Mouse (Mus musculus): Measurements from ENCODE around the gene Prdx5. TPM values are rescaled to one million over a fixed set of nuclear protein-coding genes. Genes with fewer than 3 reads are reported as not detected.

Gene Prdx5
- 190 and 217 TPM in 2 replicates for polyA plus RNA-seq (2012)

- no peak for TF ChIP-seq GATA1 (IDR thresholded peaks at IDR 0.05; ENCODE audit: low read length)
Observed at GRCm38 (mm10) chr19:6909507-6910289, at the start of gene Prdx5, which contains the start of gene Trmt112. Prdx5 (minus strand) TSS chr19:6910106. Trmt112 (plus strand) TSS chr19:6909698.

GRCm38 (mm10) chr19:6956461-6956860, 46.6 kb upstream of the Prdx5 start:
- TF ChIP-seq GATA1 (IDR thresholded peaks at IDR 0.05; ENCODE audit: low read length), result no peak

DNA sequence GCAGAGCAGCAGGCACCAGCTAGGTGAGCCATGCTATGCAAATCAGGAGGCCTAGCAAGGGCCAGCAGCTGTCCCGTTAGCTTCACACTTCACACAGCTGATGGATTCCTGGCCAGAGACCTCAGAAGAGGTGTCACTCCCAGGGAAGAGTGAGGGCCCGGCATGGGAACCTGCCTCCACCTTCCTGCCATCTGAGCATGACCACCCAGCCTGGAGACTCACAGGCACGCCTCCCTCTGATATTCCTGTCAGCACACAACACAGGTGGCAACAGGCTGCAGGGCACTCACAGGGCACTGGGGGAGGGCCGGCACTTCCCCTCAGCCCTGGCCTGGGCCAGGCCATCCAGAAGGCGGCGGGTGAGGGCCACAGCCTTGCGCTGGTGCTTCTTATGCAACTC, 45.5 kb upstream of the Prdx5 start:
- TF ChIP-seq GATA1 (IDR thresholded peaks at IDR 0.05; ENCODE audit: low read length), result no peak

DNA sequence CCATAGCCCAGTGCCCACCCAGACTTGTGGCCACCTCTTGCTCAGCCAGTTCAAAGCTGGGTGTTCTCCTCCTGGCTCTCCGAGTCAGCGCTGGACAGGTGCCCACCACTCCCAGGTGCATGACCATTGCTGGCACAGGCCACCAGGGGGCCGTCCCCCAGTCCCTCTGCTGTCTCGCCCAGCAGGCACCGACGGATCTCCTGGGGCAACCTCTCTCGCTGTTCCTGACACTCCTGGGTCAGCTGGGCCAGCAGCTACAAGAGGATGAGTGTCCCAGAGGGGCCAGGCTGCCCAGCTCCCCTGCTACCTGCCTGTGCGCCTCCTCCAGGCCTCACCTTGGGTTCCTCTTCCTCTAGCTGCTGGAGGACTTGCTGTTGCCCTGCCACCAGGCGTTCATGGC, 44.1 kb upstream of the Prdx5 start:
- no peak for TF ChIP-seq GATA1 (IDR thresholded peaks at IDR 0.05; ENCODE audit: low read length)

DNA sequence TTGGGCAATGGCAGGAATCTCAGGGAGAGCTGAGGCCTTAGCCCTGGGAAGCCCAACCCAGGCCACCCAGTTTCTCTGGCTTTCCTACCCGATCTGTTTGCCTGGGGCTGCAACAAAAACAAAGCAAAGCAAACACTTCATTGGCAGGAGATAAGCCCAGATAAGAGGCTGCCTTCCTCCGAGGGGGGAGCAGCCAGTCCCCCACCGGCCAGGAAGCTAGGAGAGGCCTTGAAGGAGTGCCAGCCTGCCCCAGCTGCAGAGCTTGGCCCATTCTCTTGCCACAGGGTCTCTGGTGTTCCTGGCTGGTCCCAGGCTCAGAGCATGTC, 42.8 kb upstream of the Prdx5 start:
- no peak for TF ChIP-seq GATA1 (IDR thresholded peaks at IDR 0.05; ENCODE audit: low read length)

GRCm38 (mm10) chr19:6951994-6952711, 42.2 kb upstream of the Prdx5 start:
- no peak for TF ChIP-seq GATA1 (IDR thresholded peaks at IDR 0.05; ENCODE audit: low read length)

DNA sequence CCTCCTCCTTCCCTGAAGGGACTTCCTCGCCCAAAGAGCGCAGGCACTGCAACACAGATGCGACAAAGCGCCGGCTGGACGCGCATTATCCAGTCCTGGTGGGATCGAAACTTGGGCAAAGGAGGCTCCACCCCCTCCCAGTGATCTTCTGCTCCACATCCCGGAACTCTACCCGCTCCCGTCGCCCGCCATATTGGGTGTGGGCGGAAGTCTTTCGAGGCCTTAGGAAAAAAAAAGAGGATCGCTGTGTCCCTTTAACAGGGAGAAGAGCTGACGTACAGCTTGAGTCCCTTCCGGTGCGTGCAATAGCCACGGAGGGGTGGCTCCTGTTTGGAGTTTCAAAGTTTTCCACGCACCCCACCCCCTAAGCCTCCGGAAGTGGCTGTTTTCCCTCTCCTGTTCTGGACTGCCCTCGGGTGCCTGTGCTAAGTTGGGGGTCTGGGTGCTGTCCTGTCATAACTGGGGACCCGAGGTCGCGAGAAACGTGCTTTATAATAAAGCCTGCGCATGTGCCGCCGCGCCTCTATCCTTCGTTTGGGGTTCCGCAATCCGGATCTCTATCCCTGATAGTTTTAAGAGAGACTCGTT, 41.6 kb upstream of the Prdx5 start:
- no peak for TF ChIP-seq GATA1 (IDR thresholded peaks at IDR 0.05; ENCODE audit: low read length)

DNA sequence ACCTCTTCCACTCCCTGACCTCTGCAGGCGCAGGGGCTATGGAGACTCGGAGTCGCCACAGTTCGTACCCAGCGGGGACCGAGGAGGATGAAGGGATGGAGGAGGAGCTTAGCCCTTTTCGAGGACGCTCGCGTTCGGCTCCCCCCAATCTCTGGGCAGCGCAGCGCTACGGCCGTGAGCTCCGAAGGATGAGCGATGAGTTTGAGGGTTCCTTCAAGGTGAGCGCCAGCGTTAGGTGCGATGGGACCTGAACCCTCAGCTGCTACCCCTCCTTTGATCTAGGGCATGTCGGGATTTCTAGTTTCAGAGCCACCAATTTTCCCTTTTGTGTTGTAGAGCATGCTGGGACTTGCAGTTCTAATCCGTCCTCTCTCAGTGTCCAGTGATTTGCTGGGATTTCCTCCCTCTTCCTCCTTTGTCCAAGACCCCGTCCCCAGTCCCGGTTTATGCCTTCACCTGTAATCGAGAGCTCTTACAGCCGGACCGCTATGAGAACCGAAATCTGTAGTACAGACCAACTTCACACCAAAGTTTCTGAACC, 40.8 kb upstream of the Prdx5 start:
- no peak for TF ChIP-seq GATA1 (IDR thresholded peaks at IDR 0.05; ENCODE audit: low read length)

GRCm38 (mm10) chr19:6949951-6950350, 40.0 kb upstream of the Prdx5 start:
- TF ChIP-seq GATA1 (IDR thresholded peaks at IDR 0.05; ENCODE audit: low read length), result no peak

DNA sequence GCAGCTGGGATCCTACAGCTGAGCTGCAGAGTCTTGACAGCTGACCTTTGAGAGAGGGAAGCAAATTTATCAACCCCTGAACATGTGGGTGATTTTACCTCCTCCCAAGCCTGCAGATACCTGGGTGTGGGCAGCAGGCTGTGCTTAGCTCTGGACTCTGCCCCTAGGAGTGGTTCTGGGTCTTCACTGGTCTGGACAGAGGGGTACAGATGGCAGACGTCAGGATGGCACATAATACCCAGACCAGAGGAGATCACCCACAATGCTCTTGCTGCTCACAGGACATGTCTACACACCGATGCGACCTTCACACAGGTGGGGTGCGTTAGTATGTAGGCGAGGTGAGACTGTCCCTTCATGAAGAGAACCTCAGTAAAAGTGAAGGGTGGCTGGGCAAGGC, 39.6 kb upstream of the Prdx5 start:
- no peak for TF ChIP-seq GATA1 (IDR thresholded peaks at IDR 0.05; ENCODE audit: low read length)

GRCm38 (mm10) chr19:6948186-6948585, 38.3 kb upstream of the Prdx5 start:
- TF ChIP-seq GATA1 (IDR thresholded peaks at IDR 0.05; ENCODE audit: low read length), result no peak

GRCm38 (mm10) chr19:6947742-6948141, 37.8 kb upstream of the Prdx5 start:
- TF ChIP-seq GATA1 (IDR thresholded peaks at IDR 0.05; ENCODE audit: low read length), result no peak

DNA sequence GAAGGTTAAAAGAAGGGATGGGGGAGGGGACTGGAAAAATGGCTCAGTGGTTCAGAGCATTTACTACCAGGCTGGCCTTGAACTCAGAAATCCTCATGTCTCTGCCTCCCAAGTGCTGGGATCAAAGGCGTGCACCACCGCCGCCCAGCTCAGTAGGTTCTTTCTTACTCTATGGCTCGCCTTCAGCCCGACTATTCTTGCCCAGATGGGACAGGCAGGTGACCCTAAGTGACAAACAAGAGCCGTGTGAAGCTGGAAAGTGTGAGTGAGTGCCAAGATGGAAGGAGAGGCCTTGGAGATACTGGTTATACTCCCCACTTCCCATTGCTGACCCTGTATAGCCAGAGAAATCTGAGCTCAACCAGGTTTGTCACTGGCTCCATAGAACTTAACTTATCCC, 33.8 kb upstream of the Prdx5 start:
- no peak for TF ChIP-seq GATA1 (IDR thresholded peaks at IDR 0.05; ENCODE audit: low read length)

DNA sequence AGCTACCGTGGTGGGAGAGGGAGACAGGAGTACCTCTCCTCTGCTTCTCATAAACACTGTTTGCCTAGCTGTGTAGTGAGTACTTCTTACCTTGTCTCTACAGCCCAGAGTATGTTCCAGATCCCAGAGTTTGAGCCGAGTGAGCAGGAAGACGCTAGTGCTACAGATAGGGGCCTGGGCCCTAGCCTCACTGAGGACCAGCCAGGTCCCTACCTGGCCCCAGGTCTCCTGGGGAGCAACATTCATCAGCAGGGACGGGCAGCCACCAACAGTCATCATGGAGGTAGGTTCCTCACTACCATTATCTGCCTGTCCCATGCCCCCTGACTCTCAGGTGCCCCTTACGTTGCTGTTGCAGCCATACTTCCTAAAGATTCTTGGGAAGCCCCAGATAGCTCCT, 32.9 kb upstream of the Prdx5 start:
- TF ChIP-seq GATA1 (IDR thresholded peaks at IDR 0.05; ENCODE audit: low read length), result no peak

GRCm38 (mm10) chr19:6942249-6942691, 32.4 kb upstream of the Prdx5 start, which contains the start of gene Gpr137:
Gpr137 (minus strand) TSS chr19:6942480.
- TF ChIP-seq GATA1 (IDR thresholded peaks at IDR 0.05; ENCODE audit: low read length), result no peak
